Mouse (Mus musculus): ENCODE data around the gene Ptpru. TPM values are rescaled to one million over a fixed set of nuclear protein-coding genes. Genes with fewer than 3 reads are reported as not detected.

Gene Ptpru
- total RNA-seq (2021): 1 to 10 TPM; 3.2 to 6.8 TPM
- long read RNA-seq, experiment 1, partial matches to known transcripts: 1 of 2 reads
- long read RNA-seq, experiment 1, other reads (novel, unspliced or antisense): 1 of 2 reads
- long read RNA-seq, experiment 2, partial matches to known transcripts: 1 of 1 reads
- long read RNA-seq, experiment 2, other reads (novel, unspliced or antisense): 0 of 1 reads

- intact Hi-C loops (cut with DNase I): loop anchor here (1.0 to 10.0 kb wide), 8 partner anchors 54 to 878 kb away; no protein-coding TSS in a partner anchor
- peak; percentile 96 to 98 for DNase-seq
Measured at GRCm38 (mm10) chr4:131837872-131838524, at the start of gene Ptpru. Ptpru (minus strand) TSS chr4:131838288.

GRCm38 (mm10) chr4:131885376-131885775, 47.3 kb upstream of the Ptpru start:
- intact Hi-C loops (cut with DNase I): no loop called here
- peak; percentile 26 to 31 for DNase-seq

- intact Hi-C loops (cut with DNase I): no loop called here
- DNase-seq: no peak
Measured at GRCm38 (mm10) chr4:131883571-131883970, 45.5 kb upstream of the Ptpru start.

- no peak for DNase-seq
- intact Hi-C loops (cut with DNase I): no loop called here
Measured at GRCm38 (mm10) chr4:131881306-131881705, 43.2 kb upstream of the Ptpru start.

- intact Hi-C loops (cut with DNase I): no loop called here
- DNase-seq: no peak
Measured at GRCm38 (mm10) chr4:131879692-131880091, 41.6 kb upstream of the Ptpru start.

GRCm38 (mm10) chr4:131876836-131877235, 38.7 kb upstream of the Ptpru start:
- no peak for DNase-seq
- intact Hi-C loops (cut with DNase I): no loop called here

GRCm38 (mm10) chr4:131875242-131875641, 37.2 kb upstream of the Ptpru start:
- DNase-seq: no peak
- intact Hi-C loops (cut with DNase I): no loop called here

- no peak for DNase-seq
- intact Hi-C loops (cut with DNase I): no loop called here
Measured at GRCm38 (mm10) chr4:131874567-131874966, 36.5 kb upstream of the Ptpru start.

- intact Hi-C loops (cut with DNase I): no loop called here
- DNase-seq: no peak
Measured at GRCm38 (mm10) chr4:131874169-131874536, 36.1 kb upstream of the Ptpru start.

- DNase-seq: peak; percentile 96
- intact Hi-C loops (cut with DNase I): no loop called here
Measured at GRCm38 (mm10) chr4:131873293-131874168, 35.4 kb upstream of the Ptpru start, which contains the start of gene Srsf4. Srsf4 (plus strand) TSS chr4:131873617.

GRCm38 (mm10) chr4:131872672-131873292, 34.7 kb upstream of the Ptpru start:
- no peak for DNase-seq
- intact Hi-C loops (cut with DNase I): no loop called here

- DNase-seq: no peak
- intact Hi-C loops (cut with DNase I): loop anchor here (2.0 to 5.0 kb wide), 4 partner anchors 43 to 217 kb away; no protein-coding TSS in a partner anchor
Measured at GRCm38 (mm10) chr4:131861341-131861739, 23.3 kb upstream of the Ptpru start.

GRCm38 (mm10) chr4:131860492-131861340, 22.6 kb upstream of the Ptpru start:
- peak; percentile 80 to 91 for DNase-seq
- intact Hi-C loops (cut with DNase I): loop anchor here (2.0 to 5.0 kb wide), 4 partner anchors 44 to 218 kb away; no protein-coding TSS in a partner anchor

GRCm38 (mm10) chr4:131854950-131855349, 16.9 kb upstream of the Ptpru start:
- DNase-seq: no peak
- intact Hi-C loops (cut with DNase I): no loop called here

- peak; percentile 68 to 72 for DNase-seq
- intact Hi-C loops (cut with DNase I): loop anchor here (10.0 kb wide), 1 partner anchor 1065 kb away; no protein-coding TSS in a partner anchor
Measured at GRCm38 (mm10) chr4:131849986-131850638, 12.0 kb upstream of the Ptpru start.

- no peak for DNase-seq
- intact Hi-C loops (cut with DNase I): loop anchor here (10.0 kb wide), 1 partner anchor 1063 kb away; no protein-coding TSS in a partner anchor
Measured at GRCm38 (mm10) chr4:131848082-131848481, 10.0 kb upstream of the Ptpru start.

GRCm38 (mm10) chr4:131845991-131846778, 8.1 kb upstream of the Ptpru start:
- intact Hi-C loops (cut with DNase I): loop anchor here (10.0 kb wide), 1 partner anchor 1061 kb away; no protein-coding TSS in a partner anchor
- DNase-seq: no peak

- intact Hi-C loops (cut with DNase I): loop anchor here (10.0 kb wide), 1 partner anchor 1059 kb away; no protein-coding TSS in a partner anchor
- DNase-seq: peak; percentile 89 to 97
Measured at GRCm38 (mm10) chr4:131843290-131843743, 5.2 kb upstream of the Ptpru start, which contains the start of gene Mecr. Mecr (plus strand) TSS chr4:131843470.

Measured in heart, postnatal 14 days (tissue).